Mouse (Mus musculus) kidney, embryonic 15.5 days (tissue): ENCODE data around the gene Olfr411. TPM values are rescaled to one million over a fixed set of nuclear protein-coding genes. Genes with fewer than 3 reads are reported as not detected.

Source experiments
- ATAC-seq: fragments of 200-750 bp; cut with Nextera tagmentation; replicated peaks from 2 replicates; pipeline ENCODE4 v1.8.0; 2017; ENCODE audit warnings: moderate TSS enrichment; ENCODE audit not compliant: low FRiP score
- H3K27ac ChIP-seq: fragments of 300-500 bp; sonication (generic); 2 replicates; pipeline ENCODE4 v1.5.1; 2015; ENCODE audit warnings: mild to moderate bottlenecking, inconsistent platforms
- H3K27me3 ChIP-seq: fragments of 300-500 bp; sonication (generic); 2 replicates; pipeline ENCODE4 v1.6.1; 2015; ENCODE audit warnings: inconsistent platforms
- H3K36me3 ChIP-seq: fragments of 300-500 bp; sonication (generic); 2 replicates; pipeline ENCODE4 v1.6.1; 2015; ENCODE audit warnings: inconsistent platforms
- H3K4me1 ChIP-seq: fragments of 300-500 bp; sonication (generic); 2 replicates; pipeline ENCODE4 v1.6.1; 2015; ENCODE audit warnings: inconsistent platforms
- H3K4me2 ChIP-seq: fragments of 300-500 bp; sonication (generic); 2 replicates; pipeline ENCODE4 v1.6.1; 2015; ENCODE audit warnings: moderate library complexity, mild to moderate bottlenecking, inconsistent platforms
- H3K4me3 ChIP-seq: fragments of 300-500 bp; sonication (generic); replicated peaks from 2 replicates; pipeline ENCODE4 v1.5.1; 2015; ENCODE audit warnings: mild to moderate bottlenecking, inconsistent platforms
- H3K9ac ChIP-seq: fragments of 300-500 bp; sonication (generic); 2 replicates; pipeline ENCODE4 v1.6.1; 2015; ENCODE audit warnings: mild to moderate bottlenecking, inconsistent platforms
- H3K9me3 ChIP-seq: fragments of 300-500 bp; sonication (generic); replicated peaks from 2 replicates; pipeline ENCODE4 v1.6.1; 2016; ENCODE audit warnings: inconsistent platforms
- WGBS: fragments of 180-500 bp; shearing (Covaris S2); methylation state at CpG from one replicate; pipeline ENCODE4 v1.1.7; 2015; ENCODE audit warnings: mixed read lengths; 5-methylcytosine and 5-hydroxymethylcytosine counted together
- polyA plus RNA-seq: library from polyadenylated mRNA; unstranded; fragments of >200 nt; fragmentation: Nextera tagmentation; extraction: Ambion mirVana; gene quantifications from 2 replicates; pipeline ENCODE4 v1.2.1, GENCODE M21; 2015

The Olfr411 gene
- polyA plus RNA-seq, 1 experiment from 2014 or later = not detected

DNA sequence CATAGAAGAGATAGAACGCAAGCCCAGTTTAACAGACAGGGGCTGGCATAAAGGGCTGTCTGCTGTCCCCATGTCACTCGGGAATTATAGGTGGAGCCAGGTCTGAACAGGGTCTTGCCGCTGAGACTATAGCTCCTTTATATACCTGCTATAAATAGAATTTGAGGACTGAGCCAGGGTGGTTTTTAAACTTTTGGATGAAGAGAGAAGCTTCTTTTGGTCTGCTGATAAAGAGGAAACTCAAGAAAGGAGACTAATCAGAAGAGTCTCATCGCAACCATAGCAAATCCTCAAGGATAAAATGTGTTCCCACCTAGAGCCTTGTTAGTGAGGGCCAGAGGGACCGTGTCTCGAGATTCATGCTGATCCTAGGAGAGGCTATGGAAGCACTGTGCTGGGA is 14.5 kb downstream of the Olfr411 start, which contains the start of gene Olfr410:
Gene Olfr410, minus strand, starts transcription at position 101 of the 400 bp plus-strand sequence.
- WGBS = 85% methylated on average over 6 of the region's 6 CpGs
- no peak for ATAC-seq
- no peak within 1 kb of the TSS for H3K4me2 ChIP-seq
- no peaks in the 10 kb centered on the region for H3K9me3 ChIP-seq
- no peak within 1 kb of the TSS for H3K4me3 ChIP-seq
- H3K4me1 ChIP-seq = no peaks in the 10 kb centered on the region
- no peaks in the 10 kb centered on the region for H3K36me3 ChIP-seq
- H3K9ac ChIP-seq = no peak within 1 kb of the TSS
- H3K27ac ChIP-seq = no peak within 1 kb of the TSS
- no peaks in the 10 kb centered on the region for H3K27me3 ChIP-seq

DNA sequence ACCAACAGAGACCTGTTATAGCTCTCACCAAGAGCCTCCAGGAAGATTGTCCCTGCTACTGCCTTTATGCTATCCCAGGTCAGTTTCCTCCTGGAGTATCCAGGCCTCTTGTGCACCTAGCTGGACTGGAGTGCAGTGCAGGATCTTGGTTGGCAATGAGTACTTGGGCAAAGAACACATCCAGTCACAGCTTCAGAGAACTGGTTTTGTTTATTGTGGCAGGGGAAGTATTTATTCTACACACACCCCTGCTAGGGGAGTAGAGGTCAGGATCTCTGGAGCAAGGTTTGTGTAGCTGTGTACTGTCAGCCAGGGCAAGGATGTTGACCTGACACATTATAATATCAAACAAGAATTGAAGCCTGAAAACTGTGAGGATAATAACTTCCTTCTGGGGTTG is 23.7 kb downstream of the Olfr411 start:
- H3K4me2 ChIP-seq = no peak overlapping the region

DNA sequence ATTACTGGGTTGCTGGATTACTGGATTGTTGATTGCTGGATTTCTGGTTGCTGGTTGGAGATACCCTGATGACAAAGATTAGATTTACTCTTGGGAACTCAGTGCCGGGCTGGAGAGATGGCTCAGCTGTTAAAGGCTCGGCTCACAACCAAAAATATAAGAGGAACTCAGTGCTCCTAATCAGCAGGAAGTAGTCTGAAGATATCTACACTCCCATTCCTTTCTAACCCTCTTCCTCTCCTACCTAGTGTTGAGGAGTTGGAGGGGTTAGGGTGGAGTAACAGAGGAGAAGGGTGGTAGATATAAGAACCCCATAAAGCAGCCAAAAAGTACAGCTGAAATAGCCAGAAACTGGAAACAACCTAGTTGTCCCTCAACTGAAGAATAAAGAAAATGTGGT is 26.4 kb downstream of the Olfr411 start:
- Histone ChIP-seq H3K9ac (no peak overlapping the region), H3K4me3 (no peak overlapping the region), H3K27ac (no peak overlapping the region), H3K9me3 (no peaks in the 10 kb centered on the region), H3K27me3 (no peaks in the 10 kb centered on the region), H3K4me2 (no peak overlapping the region), H3K36me3 (no peaks in the 10 kb centered on the region), H3K4me1 (no peaks in the 10 kb centered on the region)
- no peak for ATAC-seq
- WGBS = 73% methylated on average over 2 of the region's 2 CpGs

More for the DNA sequence above, 23.7 kb downstream of the Olfr411 start:
- Histone ChIP-seq H3K9me3 (no peaks in the 10 kb centered on the region), H3K9ac (no peak overlapping the region), H3K36me3 (no peaks in the 10 kb centered on the region), H3K27me3 (no peaks in the 10 kb centered on the region), H3K4me1 (no peaks in the 10 kb centered on the region), H3K27ac (no peak overlapping the region), H3K4me3 (no peak overlapping the region)
- ATAC-seq = no peak

Other genes with a start within 250 kb of the Olfr411 start
- not detected in 2 replicates for gene Olfr401, start 238.9 kb downstream of the Olfr411 start, polyA plus RNA-seq
- gene Olfr402, start 199.1 kb downstream of the Olfr411 start, polyA plus RNA-seq = not detected in 2 replicates
- not detected in 2 replicates for gene Olfr403, start 166.4 kb downstream of the Olfr411 start, polyA plus RNA-seq
- not detected in 2 replicates for gene Olfr43, start 141.3 kb downstream of the Olfr411 start, polyA plus RNA-seq
- gene Olfr406, start 92.8 kb downstream of the Olfr411 start, polyA plus RNA-seq = not detected in 2 replicates
- gene Olfr59, start 68.9 kb downstream of the Olfr411 start, polyA plus RNA-seq = not detected in 2 replicates
- gene Olfr410, start 14.6 kb downstream of the Olfr411 start, polyA plus RNA-seq = not detected in 2 replicates
- gene Olfr412, start 9.4 kb upstream of the Olfr411 start, polyA plus RNA-seq = not detected in 2 replicates